Mouse (Mus musculus): ENCODE results near the gene Cux1. TPM values are rescaled to one million over a fixed set of nuclear protein-coding genes. Genes with fewer than 3 reads are reported as not detected.

Gene Cux1
- polyA plus RNA-seq, 1 experiment from 2014 or later, result 109 TPM

- no peaks in the 10 kb centered on the region for H3K9me3 ChIP-seq (ENCODE audit: control insufficient read depth, low read length)
- H3K9ac ChIP-seq (ENCODE audit: low read length), result no peak overlapping the region
- DNase-seq (ENCODE audit: low spot score) (no peak), ATAC-seq (ENCODE audit: insufficient read depth, low FRiP score, low TSS enrichment) (no peak)
- H3K27ac ChIP-seq (ENCODE audit: low read depth, low read length), result no peak overlapping the region
- H3K36me3 ChIP-seq (ENCODE audit: control insufficient read depth, insufficient read depth, low read length), result no peaks in the 10 kb centered on the region
- peaks cover 3% of the 10 kb centered on the region; the same call in 1 of the 2 replicates for H3K4me1 ChIP-seq (ENCODE audit: control insufficient read depth, insufficient read depth, low read length)
- H3K4me2 ChIP-seq (ENCODE audit: low read depth), result no peak overlapping the region
- 80% methylated on average over 4 of the region's 4 CpGs for WGBS
- H3K27me3 ChIP-seq (ENCODE audit: control insufficient read depth, insufficient read depth, low read length), result no peaks in the 10 kb centered on the region
- H3K4me3 ChIP-seq (ENCODE audit: low read depth, low read length), result no peak overlapping the region
Measured at GRCm38 (mm10) chr5:136429647-136430046, 137.6 kb downstream of the Cux1 start.

- no peak for ATAC-seq (ENCODE audit: insufficient read depth, low FRiP score, low TSS enrichment)
- peaks cover 3% of the 10 kb centered on the region; the same call in 1 of the 2 replicates for H3K4me1 ChIP-seq (ENCODE audit: control insufficient read depth, insufficient read depth, low read length)
- H3K36me3 ChIP-seq (ENCODE audit: control insufficient read depth, insufficient read depth, low read length), result no peaks in the 10 kb centered on the region
- H3K4me2 ChIP-seq (ENCODE audit: low read depth), result no peak overlapping the region
- WGBS, result 55% methylated on average over 6 of the region's 6 CpGs
- H3K27me3 ChIP-seq (ENCODE audit: control insufficient read depth, insufficient read depth, low read length), result no peaks in the 10 kb centered on the region
- H3K27ac ChIP-seq (ENCODE audit: low read depth, low read length), result no peak overlapping the region
- no peak overlapping the region for H3K9ac ChIP-seq (ENCODE audit: low read length)
- H3K9me3 ChIP-seq (ENCODE audit: control insufficient read depth, low read length), result no peaks in the 10 kb centered on the region
- DNase-seq (ENCODE audit: low spot score), result no peak
- no peak overlapping the region for H3K4me3 ChIP-seq (ENCODE audit: low read depth, low read length)
Measured at GRCm38 (mm10) chr5:136428498-136429060, 138.7 kb downstream of the Cux1 start.

GRCm38 (mm10) chr5:136427772-136428497 is 139.4 kb downstream of the Cux1 start:
- Histone ChIP-seq H3K27ac (ENCODE audit: low read depth, low read length) (no peak overlapping the region), H3K9ac (ENCODE audit: low read length) (no peak overlapping the region), H3K27me3 (ENCODE audit: control insufficient read depth, insufficient read depth, low read length) (no peaks in the 10 kb centered on the region), H3K4me2 (ENCODE audit: low read depth) (no peak overlapping the region), H3K36me3 (ENCODE audit: control insufficient read depth, insufficient read depth, low read length) (no peaks in the 10 kb centered on the region), H3K9me3 (ENCODE audit: control insufficient read depth, low read length) (no peaks in the 10 kb centered on the region), H3K4me3 (ENCODE audit: low read depth, low read length) (no peak overlapping the region), H3K4me1 (ENCODE audit: control insufficient read depth, insufficient read depth, low read length) (peaks cover 3% of the 10 kb centered on the region; the same call in 1 of the 2 replicates)
- WGBS, result 76% methylated on average over 13 of the region's 13 CpGs
- DNase-seq (ENCODE audit: low spot score) (no peak), ATAC-seq (ENCODE audit: insufficient read depth, low FRiP score, low TSS enrichment) (no peak)

GRCm38 (mm10) chr5:136427121-136427771 is 140.0 kb downstream of the Cux1 start:
- Histone ChIP-seq H3K27me3 (ENCODE audit: control insufficient read depth, insufficient read depth, low read length) (no peaks in the 10 kb centered on the region), H3K4me1 (ENCODE audit: control insufficient read depth, insufficient read depth, low read length) (peaks cover 3% of the 10 kb centered on the region; the same call in 1 of the 2 replicates), H3K4me3 (ENCODE audit: low read depth, low read length) (no peak overlapping the region), H3K27ac (ENCODE audit: low read depth, low read length) (no peak overlapping the region), H3K36me3 (ENCODE audit: control insufficient read depth, insufficient read depth, low read length) (no peaks in the 10 kb centered on the region), H3K4me2 (ENCODE audit: low read depth) (no peak overlapping the region), H3K9ac (ENCODE audit: low read length) (no peak overlapping the region), H3K9me3 (ENCODE audit: control insufficient read depth, low read length) (no peaks in the 10 kb centered on the region)
- DNase-seq (ENCODE audit: low spot score), result no peak
- no peak for ATAC-seq (ENCODE audit: insufficient read depth, low FRiP score, low TSS enrichment)
- 65% methylated on average over 4 of the region's 4 CpGs for WGBS

GRCm38 (mm10) chr5:136422948-136423347 is 144.3 kb downstream of the Cux1 start:
- Histone ChIP-seq H3K4me2 (ENCODE audit: low read depth) (no peak overlapping the region), H3K4me1 (ENCODE audit: control insufficient read depth, insufficient read depth, low read length) (no peaks in the 10 kb centered on the region), H3K36me3 (ENCODE audit: control insufficient read depth, insufficient read depth, low read length) (no peaks in the 10 kb centered on the region), H3K9ac (ENCODE audit: low read length) (no peak overlapping the region), H3K4me3 (ENCODE audit: low read depth, low read length) (no peak overlapping the region), H3K27ac (ENCODE audit: low read depth, low read length) (no peak overlapping the region), H3K9me3 (ENCODE audit: control insufficient read depth, low read length) (no peaks in the 10 kb centered on the region), H3K27me3 (ENCODE audit: control insufficient read depth, insufficient read depth, low read length) (no peaks in the 10 kb centered on the region)
- ATAC-seq (ENCODE audit: insufficient read depth, low FRiP score, low TSS enrichment), result no peak
- DNase-seq (ENCODE audit: low spot score), result no peak
- WGBS, result 93% methylated on average over 2 of the region's 2 CpGs

GRCm38 (mm10) chr5:136421885-136422284 is 145.4 kb downstream of the Cux1 start:
- no peak for ATAC-seq (ENCODE audit: insufficient read depth, low FRiP score, low TSS enrichment)

GRCm38 (mm10) chr5:136421316-136421715 is 146.0 kb downstream of the Cux1 start:
- Histone ChIP-seq H3K27ac (ENCODE audit: low read depth, low read length) (no peak overlapping the region), H3K9me3 (ENCODE audit: control insufficient read depth, low read length) (no peaks in the 10 kb centered on the region), H3K4me3 (ENCODE audit: low read depth, low read length) (no peak overlapping the region), H3K4me1 (ENCODE audit: control insufficient read depth, insufficient read depth, low read length) (no peaks in the 10 kb centered on the region), H3K27me3 (ENCODE audit: control insufficient read depth, insufficient read depth, low read length) (no peaks in the 10 kb centered on the region), H3K9ac (ENCODE audit: low read length) (no peak overlapping the region), H3K4me2 (ENCODE audit: low read depth) (no peak overlapping the region), H3K36me3 (ENCODE audit: control insufficient read depth, insufficient read depth, low read length) (no peaks in the 10 kb centered on the region)
- ATAC-seq (ENCODE audit: insufficient read depth, low FRiP score, low TSS enrichment), result no peak
- DNase-seq (ENCODE audit: low spot score), result no peak
- WGBS, result 92% methylated on average over 3 of the region's 3 CpGs

More at GRCm38 (mm10) chr5:136421885-136422284, 145.4 kb downstream of the Cux1 start:
- no peak overlapping the region for H3K4me3 ChIP-seq (ENCODE audit: low read depth, low read length)
- WGBS, result 92% methylated on average over 3 of the region's 3 CpGs
- H3K9me3 ChIP-seq (ENCODE audit: control insufficient read depth, low read length), result no peaks in the 10 kb centered on the region
- H3K4me1 ChIP-seq (ENCODE audit: control insufficient read depth, insufficient read depth, low read length), result no peaks in the 10 kb centered on the region
- no peak for DNase-seq (ENCODE audit: low spot score)
- no peak overlapping the region for H3K27ac ChIP-seq (ENCODE audit: low read depth, low read length)
- no peaks in the 10 kb centered on the region for H3K36me3 ChIP-seq (ENCODE audit: control insufficient read depth, insufficient read depth, low read length)
- no peaks in the 10 kb centered on the region for H3K27me3 ChIP-seq (ENCODE audit: control insufficient read depth, insufficient read depth, low read length)
- no peak overlapping the region for H3K4me2 ChIP-seq (ENCODE audit: low read depth)
- H3K9ac ChIP-seq (ENCODE audit: low read length), result no peak overlapping the region

- Histone ChIP-seq H3K27me3 (ENCODE audit: control insufficient read depth, insufficient read depth, low read length) (no peaks in the 10 kb centered on the region), H3K9me3 (ENCODE audit: control insufficient read depth, low read length) (no peaks in the 10 kb centered on the region), H3K36me3 (ENCODE audit: control insufficient read depth, insufficient read depth, low read length) (no peaks in the 10 kb centered on the region), H3K9ac (ENCODE audit: low read length) (no peak overlapping the region), H3K4me1 (ENCODE audit: control insufficient read depth, insufficient read depth, low read length) (no peaks in the 10 kb centered on the region), H3K27ac (ENCODE audit: low read depth, low read length) (no peak overlapping the region), H3K4me2 (ENCODE audit: low read depth) (no peak overlapping the region), H3K4me3 (ENCODE audit: low read depth, low read length) (no peak overlapping the region)
- ATAC-seq (ENCODE audit: insufficient read depth, low FRiP score, low TSS enrichment), result no peak
- WGBS, result 85% methylated on average over 3 of the region's 3 CpGs
- no peak for DNase-seq (ENCODE audit: low spot score)
Measured at GRCm38 (mm10) chr5:136420342-136420741, 146.9 kb downstream of the Cux1 start.
